Mouse (Mus musculus) liver, postnatal 0 days (tissue): Measurements from ENCODE around the gene Ankrd37. TPM values are rescaled to one million over a fixed set of nuclear protein-coding genes. Genes with fewer than 3 reads are reported as not detected.

Experiments
- ATAC-seq: fragments of 200-750 bp; cut with Nextera tagmentation; 2 replicates; pipeline ENCODE4 v1.8.0; 2017; ENCODE audit warnings: mild to moderate bottlenecking, moderate library complexity
- DNase-seq: peaks from one replicate; pipeline ENCODE4 v3.0.0-alpha.2; 2016
- H3K27ac ChIP-seq: fragments of 300-500 bp; sonication (generic); 2 replicates; pipeline ENCODE4 v1.5.1; 2014; ENCODE audit warnings: antibody characterized with exemption, moderate library complexity, mild to moderate bottlenecking, low read depth
- H3K27me3 ChIP-seq: fragments of 300-500 bp; sonication (generic); 2 replicates; pipeline ENCODE4 v1.6.1; 2014; ENCODE audit warnings: low read length, control low read depth, mixed read lengths; ENCODE audit not compliant: insufficient read depth
- H3K36me3 ChIP-seq: fragments of 300-500 bp; sonication (generic); replicated peaks from 2 replicates; pipeline ENCODE4 v1.6.1; 2014; ENCODE audit warnings: mild to moderate bottlenecking, control low read depth, low read length, moderate library complexity, mixed read lengths; ENCODE audit not compliant: insufficient read depth
- H3K4me1 ChIP-seq: fragments of 300-500 bp; sonication (generic); 2 replicates; pipeline ENCODE4 v1.6.1; 2014; ENCODE audit warnings: antibody characterized with exemption, mild to moderate bottlenecking, control low read depth; ENCODE audit not compliant: insufficient read depth
- H3K4me2 ChIP-seq: fragments of 300-500 bp; sonication (generic); 2 replicates; pipeline ENCODE4 v1.6.1; 2014; ENCODE audit warnings: low read depth, mild to moderate bottlenecking, low read length, moderate library complexity, mixed read lengths
- H3K4me3 ChIP-seq: fragments of 300-500 bp; sonication (generic); 2 replicates; pipeline ENCODE4 v1.5.1; 2014; ENCODE audit warnings: low read depth, low read length
- H3K9ac ChIP-seq: fragments of 300-500 bp; sonication (generic); replicated peaks from 2 replicates; pipeline ENCODE4 v1.6.1; 2014; ENCODE audit warnings: mild to moderate bottlenecking, moderate library complexity
- H3K9me3 ChIP-seq: fragments of 300-500 bp; sonication (generic); 2 replicates; pipeline ENCODE4 v1.6.1; 2016; ENCODE audit warnings: mild to moderate bottlenecking, control low read depth, low read length, mixed read lengths
- CTCF ChIP-seq: sonication (generic); IDR thresholded peaks from 2 replicates; pipeline ENCODE4 v1.5.1; 2016; ENCODE audit warnings: antibody characterized with exemption, low read depth
- EP300 ChIP-seq: IDR thresholded peaks from 2 replicates; pipeline ENCODE4 v1.6.1; 2016; ENCODE audit warnings: antibody characterized with exemption, low read depth, mild to moderate bottlenecking
- WGBS: fragments of 180-500 bp; shearing (Covaris S2); extraction: QIAGEN DNeasy Blood & Tissue Kit; methylation state at CpG from one replicate; pipeline ENCODE4 v1.1.7; 2014; ENCODE audit not compliant: insufficient replicate concordance; 5-methylcytosine and 5-hydroxymethylcytosine counted together
- polyA plus RNA-seq: library from polyadenylated mRNA; unstranded; fragments of >200 nt; fragmentation: Nextera tagmentation; extraction: Ambion mirVana; gene quantifications from 2 replicates; pipeline ENCODE4 v1.2.1, GENCODE M21; 2015

The Ankrd37 gene
- 3.0 and 9.1 TPM in 2 replicates for polyA plus RNA-seq

GRCm38 (mm10) chr8:46005596-46005995, at the start of gene Ankrd37:
Ankrd37 (minus strand) TSS chr8:46005707.
- Histone ChIP-seq H3K36me3 (no peaks in the 10 kb centered on the region), H3K4me2 (no peak within 1 kb of the TSS), H3K4me3 (no peak within 1 kb of the TSS), H3K27ac (no peak within 1 kb of the TSS), H3K9ac (no peak within 1 kb of the TSS), H3K9me3 (no peaks in the 10 kb centered on the region), H3K27me3 (no peaks in the 10 kb centered on the region), H3K4me1 (peaks cover 2% of the 10 kb centered on the region)
- ATAC-seq: no peak
- 49% methylated on average over 4 of the region's 4 CpGs for WGBS
- no peak for TF ChIP-seq EP300
- TF ChIP-seq CTCF: no peak
- no peak for DNase-seq

GRCm38 (mm10) chr8:46040260-46040659, 34.8 kb upstream of the Ankrd37 start:
- WGBS: 78% methylated on average over 13 of the region's 13 CpGs
- no peak for TF ChIP-seq EP300
- no peak for TF ChIP-seq CTCF
- ATAC-seq (no peak), DNase-seq (no peak)
- H3K9ac ChIP-seq: no peak overlapping the region
- no peaks in the 10 kb centered on the region for H3K27me3 ChIP-seq
- H3K4me2 ChIP-seq: no peak overlapping the region
- no peak overlapping the region for H3K4me3 ChIP-seq
- H3K4me1 ChIP-seq: no peaks in the 10 kb centered on the region
- H3K9me3 ChIP-seq: no peaks in the 10 kb centered on the region
- peaks cover 17% of the 10 kb centered on the region for H3K36me3 ChIP-seq
- no peak overlapping the region for H3K27ac ChIP-seq

GRCm38 (mm10) chr8:46039666-46040065, 34.2 kb upstream of the Ankrd37 start:
- H3K27me3 ChIP-seq: no peaks in the 10 kb centered on the region
- no peak overlapping the region for H3K4me2 ChIP-seq
- DNase-seq (no peak), ATAC-seq (no peak)
- WGBS: 75% methylated on average over 1 of the region's 1 CpGs
- H3K36me3 ChIP-seq: peaks cover 13% of the 10 kb centered on the region
- TF ChIP-seq CTCF: no peak
- TF ChIP-seq EP300: no peak
- no peaks in the 10 kb centered on the region for H3K9me3 ChIP-seq
- H3K4me1 ChIP-seq: no peaks in the 10 kb centered on the region
- no peak overlapping the region for H3K9ac ChIP-seq
- no peak overlapping the region for H3K4me3 ChIP-seq
- H3K27ac ChIP-seq: no peak overlapping the region

GRCm38 (mm10) chr8:46036217-46036616, 30.7 kb upstream of the Ankrd37 start:
- H3K27ac ChIP-seq: no peak overlapping the region
- no peaks in the 10 kb centered on the region for H3K9me3 ChIP-seq
- H3K4me3 ChIP-seq: no peak overlapping the region
- H3K27me3 ChIP-seq: no peaks in the 10 kb centered on the region
- no peak for TF ChIP-seq EP300
- TF ChIP-seq CTCF: no peak
- DNase-seq: no peak
- H3K4me2 ChIP-seq: no peak overlapping the region
- 69% methylated on average over 11 of the region's 11 CpGs for WGBS
- no peak for ATAC-seq
- no peak overlapping the region for H3K9ac ChIP-seq
- no peaks in the 10 kb centered on the region for H3K4me1 ChIP-seq
- peaks cover 20% of the 10 kb centered on the region for H3K36me3 ChIP-seq

GRCm38 (mm10) chr8:46024392-46024791, 18.9 kb upstream of the Ankrd37 start:
- DNase-seq: no peak
- 68% methylated on average over 4 of the region's 4 CpGs for WGBS
- no peaks in the 10 kb centered on the region for H3K9me3 ChIP-seq
- H3K27ac ChIP-seq: no peak overlapping the region
- H3K36me3 ChIP-seq: no peaks in the 10 kb centered on the region
- no peaks in the 10 kb centered on the region for H3K4me1 ChIP-seq
- H3K4me3 ChIP-seq: no peak overlapping the region
- H3K27me3 ChIP-seq: no peaks in the 10 kb centered on the region
- no peak overlapping the region for H3K4me2 ChIP-seq
- H3K9ac ChIP-seq: no peak overlapping the region
- TF ChIP-seq EP300: no peak
- no peak for TF ChIP-seq CTCF
- no peak for ATAC-seq

GRCm38 (mm10) chr8:46022758-46023157, 17.3 kb upstream of the Ankrd37 start:
- Histone ChIP-seq H3K4me2 (no peak overlapping the region), H3K4me1 (no peaks in the 10 kb centered on the region), H3K27me3 (no peaks in the 10 kb centered on the region), H3K36me3 (no peaks in the 10 kb centered on the region), H3K9me3 (no peaks in the 10 kb centered on the region), H3K9ac (no peak overlapping the region), H3K4me3 (no peak overlapping the region), H3K27ac (no peak overlapping the region)
- ATAC-seq: no peak
- WGBS: 83% methylated on average over 9 of the region's 9 CpGs
- no peak for TF ChIP-seq EP300
- no peak for TF ChIP-seq CTCF
- no peak for DNase-seq

GRCm38 (mm10) chr8:46022203-46022602, 16.7 kb upstream of the Ankrd37 start:
- Histone ChIP-seq H3K4me2 (no peak overlapping the region), H3K4me3 (no peak overlapping the region), H3K9me3 (no peaks in the 10 kb centered on the region), H3K27ac (no peak overlapping the region), H3K4me1 (no peaks in the 10 kb centered on the region), H3K9ac (no peak overlapping the region), H3K36me3 (no peaks in the 10 kb centered on the region), H3K27me3 (no peaks in the 10 kb centered on the region)
- ATAC-seq (no peak), DNase-seq (no peak)
- no peak for TF ChIP-seq EP300
- TF ChIP-seq CTCF: no peak
- 76% methylated on average over 9 of the region's 9 CpGs for WGBS
